Mouse (Mus musculus): ENCODE data around the gene Tex47. TPM values are rescaled to one million over a fixed set of nuclear protein-coding genes. Genes with fewer than 3 reads are reported as not detected.

Tex47 gene
- polyA plus RNA-seq (2017; shearing (Covaris generic)): not detected

GRCm38 (mm10) chr5:7303819-7304218 is at the start of gene Tex47:
Tex47 (plus strand) TSS chr5:7304119.

GRCm38 (mm10) chr5:7344145-7345010 is 40.5 kb downstream of the Tex47 start, which contains the start of gene Zfp804b:
Zfp804b (minus strand) TSS chr5:7344756.

Other genes starting within 250 kb of the Tex47 start
- gene Zfp804b, start 40.6 kb downstream of the Tex47 start, polyA plus RNA-seq (2017; shearing (Covaris generic)): not detected

All from effector memory CD4-positive, alpha-beta T cell, adult 7 months (primary cell).